Mouse (Mus musculus): ENCODE data around the gene Lima1. TPM values are rescaled to one million over a fixed set of nuclear protein-coding genes. Genes with fewer than 3 reads are reported as not detected.

The Lima1 gene
- polyA plus RNA-seq, 1 experiment from 2014 or later: 14.8 TPM

DNA sequence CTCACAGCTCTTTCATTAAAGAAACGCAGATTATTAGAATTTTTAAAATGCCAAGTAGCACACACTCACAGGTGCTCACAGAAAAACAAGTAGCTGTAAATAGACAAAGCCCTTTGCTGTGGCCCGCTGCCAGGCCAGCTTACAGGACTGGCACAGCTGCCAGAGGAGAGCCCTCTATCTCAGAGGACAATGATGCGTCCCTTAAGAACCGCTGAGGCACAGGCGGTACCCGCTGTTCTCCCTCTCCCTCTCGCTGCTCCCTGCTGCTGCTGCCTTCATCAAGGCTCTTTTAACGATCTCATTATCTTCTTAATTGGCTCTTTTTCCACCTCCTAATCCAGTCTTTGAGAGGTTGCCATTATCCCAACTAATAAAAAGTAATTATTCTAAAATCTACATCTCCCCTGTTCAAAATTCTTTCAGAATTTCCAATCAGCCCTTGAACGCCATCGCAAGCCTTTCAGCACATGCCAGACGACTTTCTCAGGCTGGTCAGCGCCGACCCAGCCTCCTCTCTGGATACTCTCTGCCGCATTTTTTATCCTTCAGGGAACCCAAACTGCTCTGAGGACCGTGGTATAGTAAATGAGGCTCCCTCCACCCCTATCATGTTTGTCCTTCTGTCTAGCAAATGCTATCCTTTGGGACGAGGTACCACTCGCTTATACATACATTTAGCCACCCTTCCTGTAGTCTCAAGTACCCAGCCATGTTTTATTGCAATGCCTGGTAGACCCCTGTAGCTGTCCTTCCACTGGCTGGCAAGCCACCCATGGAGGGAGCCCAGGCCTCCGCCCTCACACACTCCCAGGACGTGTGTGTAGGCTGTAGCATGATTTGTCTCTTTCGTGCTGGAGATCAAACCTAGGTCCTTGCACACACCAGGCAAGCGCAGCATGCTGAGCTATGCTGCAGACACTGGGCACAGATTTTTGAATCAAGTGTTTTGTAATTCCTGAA, 67.2 kb downstream of the Lima1 start:
- 74% methylated on average over 21 of the region's 21 CpGs for WGBS (ENCODE audit: insufficient replicate concordance)
- Histone ChIP-seq H3K4me1 (ENCODE audit: insufficient read depth) (no peaks in the 10 kb centered on the region), H3K4me2 (ENCODE audit: low read depth, low read length) (no peak overlapping the region), H3K27ac (ENCODE audit: low read depth) (no peak overlapping the region), H3K9ac (replicated peaks) (no peak overlapping the region), H3K4me3 (ENCODE audit: low read depth, low read length) (no peak overlapping the region), H3K9me3 (ENCODE audit: low read length) (no peaks in the 10 kb centered on the region), H3K36me3 (replicated peaks; ENCODE audit: insufficient read depth, low read length) (peaks cover 7% of the 10 kb centered on the region; the same call in 1 of the 2 replicates), H3K27me3 (ENCODE audit: insufficient read depth, low read length) (no peaks in the 10 kb centered on the region)
- TF ChIP-seq EP300 (IDR thresholded peaks at IDR 0.05; ENCODE audit: low read depth): no peak
- no peak for TF ChIP-seq CTCF (IDR thresholded peaks at IDR 0.05; ENCODE audit: low read depth)
- ATAC-seq: no peak
- no peak for DNase-seq

DNA sequence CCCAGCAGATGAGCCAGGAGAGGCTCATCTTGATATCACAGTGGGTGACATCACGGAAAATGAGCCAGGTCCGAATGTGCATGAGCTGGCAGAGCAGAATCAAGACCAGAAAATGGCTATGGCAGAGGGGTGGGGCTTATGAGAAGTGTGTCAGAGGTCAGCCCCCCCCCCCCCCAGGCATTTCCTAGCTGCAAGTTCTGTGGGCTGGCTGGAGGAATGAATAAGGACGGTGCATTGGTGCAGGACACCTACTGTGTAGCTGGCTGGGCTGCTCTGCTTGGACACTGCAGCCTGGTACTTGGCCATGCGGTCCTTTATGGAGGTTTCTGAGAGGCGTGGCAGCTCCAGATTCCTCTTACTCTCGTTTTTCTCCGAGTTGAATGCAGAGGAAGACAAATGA, 69.1 kb downstream of the Lima1 start:
- Histone ChIP-seq H3K9ac (replicated peaks) (no peak overlapping the region), H3K27ac (ENCODE audit: low read depth) (no peak overlapping the region), H3K36me3 (replicated peaks; ENCODE audit: insufficient read depth, low read length) (peaks cover 10% of the 10 kb centered on the region; the same call in 1 of the 2 replicates), H3K4me3 (ENCODE audit: low read depth, low read length) (no peak overlapping the region), H3K4me2 (ENCODE audit: low read depth, low read length) (no peak overlapping the region), H3K27me3 (ENCODE audit: insufficient read depth, low read length) (no peaks in the 10 kb centered on the region), H3K4me1 (ENCODE audit: insufficient read depth) (no peaks in the 10 kb centered on the region), H3K9me3 (ENCODE audit: low read length) (no peaks in the 10 kb centered on the region)
- no peak for ATAC-seq
- WGBS (ENCODE audit: insufficient replicate concordance): 60% methylated on average over 7 of the region's 7 CpGs
- no peak for DNase-seq
- TF ChIP-seq EP300 (IDR thresholded peaks at IDR 0.05; ENCODE audit: low read depth) (no peak), CTCF (IDR thresholded peaks at IDR 0.05; ENCODE audit: low read depth) (no peak)

- no peaks in the 10 kb centered on the region for H3K27me3 ChIP-seq (ENCODE audit: insufficient read depth, low read length)
These were observed 69.6 kb downstream of the Lima1 start for GRCm38 (mm10) chr15:99805673-99806072.

GRCm38 (mm10) chr15:99803186-99803644, 72.0 kb downstream of the Lima1 start:
- TF ChIP-seq CTCF (IDR thresholded peaks at IDR 0.05; ENCODE audit: low read depth): no peak
- no peak for TF ChIP-seq EP300 (IDR thresholded peaks at IDR 0.05; ENCODE audit: low read depth)
- H3K27ac ChIP-seq (ENCODE audit: low read depth): no peak overlapping the region
- ATAC-seq (peak; percentile 23; the same call in 1 of the 2 replicates), DNase-seq (peak; percentile 57)
- H3K4me3 ChIP-seq (ENCODE audit: low read depth, low read length): no peak overlapping the region
- no peak overlapping the region for H3K4me2 ChIP-seq (ENCODE audit: low read depth, low read length)
- 13% methylated on average over 6 of the region's 6 CpGs for WGBS (ENCODE audit: insufficient replicate concordance)
- no peak overlapping the region for H3K9ac ChIP-seq (replicated peaks)
- H3K4me1 ChIP-seq (ENCODE audit: insufficient read depth): no peaks in the 10 kb centered on the region
- no peaks in the 10 kb centered on the region for H3K27me3 ChIP-seq (ENCODE audit: insufficient read depth, low read length)
- H3K9me3 ChIP-seq (ENCODE audit: low read length): no peaks in the 10 kb centered on the region
- peaks cover 17% of the 10 kb centered on the region for H3K36me3 ChIP-seq (replicated peaks; ENCODE audit: insufficient read depth, low read length)

More at GRCm38 (mm10) chr15:99805673-99806072, 69.6 kb downstream of the Lima1 start:
- Histone ChIP-seq H3K4me1 (ENCODE audit: insufficient read depth) (no peaks in the 10 kb centered on the region), H3K27ac (ENCODE audit: low read depth) (no peak overlapping the region), H3K9me3 (ENCODE audit: low read length) (no peaks in the 10 kb centered on the region), H3K9ac (replicated peaks) (no peak overlapping the region), H3K4me2 (ENCODE audit: low read depth, low read length) (no peak overlapping the region), H3K36me3 (replicated peaks; ENCODE audit: insufficient read depth, low read length) (peaks cover 10% of the 10 kb centered on the region; the same call in 1 of the 2 replicates), H3K4me3 (ENCODE audit: low read depth, low read length) (no peak overlapping the region)
- DNase-seq: no peak
- 77% methylated on average over 4 of the region's 4 CpGs for WGBS (ENCODE audit: insufficient replicate concordance)
- TF ChIP-seq EP300 (IDR thresholded peaks at IDR 0.05; ENCODE audit: low read depth) (no peak), CTCF (IDR thresholded peaks at IDR 0.05; ENCODE audit: low read depth) (no peak)
- no peak for ATAC-seq

- TF ChIP-seq CTCF (IDR thresholded peaks at IDR 0.05; ENCODE audit: low read depth): no peak
- no peak for TF ChIP-seq EP300 (IDR thresholded peaks at IDR 0.05; ENCODE audit: low read depth)
- Histone ChIP-seq H3K9ac (replicated peaks) (no peak overlapping the region), H3K27ac (ENCODE audit: low read depth) (no peak overlapping the region), H3K9me3 (ENCODE audit: low read length) (no peaks in the 10 kb centered on the region), H3K27me3 (ENCODE audit: insufficient read depth, low read length) (no peaks in the 10 kb centered on the region), H3K4me3 (ENCODE audit: low read depth, low read length) (no peak overlapping the region), H3K36me3 (replicated peaks; ENCODE audit: insufficient read depth, low read length) (peaks cover 17% of the 10 kb centered on the region), H3K4me2 (ENCODE audit: low read depth, low read length) (no peak overlapping the region), H3K4me1 (ENCODE audit: insufficient read depth) (no peaks in the 10 kb centered on the region)
- no peak for ATAC-seq
- WGBS (ENCODE audit: insufficient replicate concordance): 70% methylated on average over 24 of the region's 24 CpGs
- no peak for DNase-seq
These were observed 73.2 kb downstream of the Lima1 start for GRCm38 (mm10) chr15:99801885-99802572.

DNA sequence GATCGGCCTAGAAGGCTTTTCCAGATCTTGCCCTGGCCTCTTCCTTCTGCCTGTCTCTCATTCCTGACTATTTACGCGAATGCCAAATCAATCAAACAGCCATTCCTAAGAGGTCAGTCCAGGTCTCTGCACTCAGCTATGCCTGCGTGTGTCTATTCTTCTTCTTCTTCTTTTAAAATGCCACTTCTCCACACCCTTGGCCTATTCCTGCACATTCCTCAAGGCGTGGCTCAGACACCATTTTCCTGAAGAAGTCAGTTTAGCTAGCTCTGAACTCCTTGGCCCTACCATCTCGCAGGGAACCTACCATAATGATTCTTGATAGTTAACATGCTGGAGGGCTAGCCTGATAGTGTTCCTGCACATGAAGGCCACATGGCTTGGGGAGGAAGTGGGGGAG, 75.5 kb downstream of the Lima1 start:
- DNase-seq: no peak
- WGBS (ENCODE audit: insufficient replicate concordance): 59% methylated on average over 6 of the region's 6 CpGs
- Histone ChIP-seq H3K9ac (replicated peaks) (no peak overlapping the region), H3K27me3 (ENCODE audit: insufficient read depth, low read length) (no peaks in the 10 kb centered on the region), H3K9me3 (ENCODE audit: low read length) (no peaks in the 10 kb centered on the region), H3K36me3 (replicated peaks; ENCODE audit: insufficient read depth, low read length) (peaks cover 20% of the 10 kb centered on the region; the same call in 1 of the 2 replicates), H3K27ac (ENCODE audit: low read depth) (no peak overlapping the region), H3K4me2 (ENCODE audit: low read depth, low read length) (no peak overlapping the region), H3K4me3 (ENCODE audit: low read depth, low read length) (no peak overlapping the region), H3K4me1 (ENCODE audit: insufficient read depth) (no peaks in the 10 kb centered on the region)
- no peak for ATAC-seq
- TF ChIP-seq CTCF (IDR thresholded peaks at IDR 0.05; ENCODE audit: low read depth) (no peak), EP300 (IDR thresholded peaks at IDR 0.05; ENCODE audit: low read depth) (no peak)
